Mouse (Mus musculus): ENCODE measurements around the gene Fkbp5. TPM values are rescaled to one million over a fixed set of nuclear protein-coding genes. Genes with fewer than 3 reads are reported as not detected.

The Fkbp5 gene
- polyA plus RNA-seq, 1 experiment from 2014 or later = 29.0 TPM

- H3K36me3 ChIP-seq (replicated peaks; ENCODE audit: insufficient read depth, low read length) = no peaks in the 10 kb centered on the region
- no peak for DNase-seq
- no peak overlapping the region for H3K27ac ChIP-seq (ENCODE audit: low read depth)
- H3K4me1 ChIP-seq (ENCODE audit: insufficient read depth) = peaks cover 18% of the 10 kb centered on the region
- peaks cover 30% of the 10 kb centered on the region for H3K27me3 ChIP-seq (ENCODE audit: insufficient read depth, low read length)
- whole genome bisulfite sequencing (ENCODE audit: insufficient replicate concordance) = 11% methylated on average over 11 of the region's 11 CpGs
- no peak overlapping the region for H3K4me2 ChIP-seq (ENCODE audit: low read depth, low read length)
- no peak overlapping the region for H3K4me3 ChIP-seq (ENCODE audit: low read depth, low read length)
- no peak for ATAC-seq
- no peak overlapping the region for H3K9ac ChIP-seq (replicated peaks)
- H3K9me3 ChIP-seq (ENCODE audit: low read length) = no peaks in the 10 kb centered on the region
- no peak for TF ChIP-seq CTCF (IDR thresholded peaks at IDR 0.05; ENCODE audit: low read depth)
- TF ChIP-seq EP300 (IDR thresholded peaks at IDR 0.05; ENCODE audit: low read depth) = no peak
Measured at GRCm38 (mm10) chr17:28352018-28352417, 165.3 kb downstream of the Fkbp5 start.

- ATAC-seq = no peak
- peak overlapping the region; percentile 63 for H3K9ac ChIP-seq (replicated peaks)
- no peaks in the 10 kb centered on the region for H3K36me3 ChIP-seq (replicated peaks; ENCODE audit: insufficient read depth, low read length)
- H3K9me3 ChIP-seq (ENCODE audit: low read length) = no peaks in the 10 kb centered on the region
- no peak for DNase-seq
- peaks cover 30% of the 10 kb centered on the region for H3K27me3 ChIP-seq (ENCODE audit: insufficient read depth, low read length)
- H3K4me1 ChIP-seq (ENCODE audit: insufficient read depth) = peaks cover 21% of the 10 kb centered on the region
- peak overlapping the region; percentile 69 for H3K4me3 ChIP-seq (ENCODE audit: low read depth, low read length)
- 1% methylated on average over 29 of the region's 29 CpGs for WGBS (ENCODE audit: insufficient replicate concordance)
- no peak for TF ChIP-seq EP300 (IDR thresholded peaks at IDR 0.05; ENCODE audit: low read depth)
- no peak for TF ChIP-seq CTCF (IDR thresholded peaks at IDR 0.05; ENCODE audit: low read depth)
- peak overlapping the region; percentile 88 for H3K4me2 ChIP-seq (ENCODE audit: low read depth, low read length)
- no peak overlapping the region; the same call in 1 of the 2 replicates for H3K27ac ChIP-seq (ENCODE audit: low read depth)
Measured at GRCm38 (mm10) chr17:28351353-28351890, 165.9 kb downstream of the Fkbp5 start.

- Histone ChIP-seq H3K4me2 (ENCODE audit: low read depth, low read length) (peak within 1 kb of the TSS; percentile 88), H3K4me1 (ENCODE audit: insufficient read depth) (peaks cover 21% of the 10 kb centered on the region), H3K9ac (replicated peaks) (peak within 1 kb of the TSS; percentile 79), H3K27me3 (ENCODE audit: insufficient read depth, low read length) (peaks cover 30% of the 10 kb centered on the region), H3K9me3 (ENCODE audit: low read length) (no peaks in the 10 kb centered on the region), H3K27ac (ENCODE audit: low read depth) (peak within 1 kb of the TSS; percentile 96), H3K36me3 (replicated peaks; ENCODE audit: insufficient read depth, low read length) (no peaks in the 10 kb centered on the region), H3K4me3 (ENCODE audit: low read depth, low read length) (peak within 1 kb of the TSS; percentile 69)
- under 1% methylated on average over 56 of the region's 73 CpGs for WGBS (ENCODE audit: insufficient replicate concordance)
- ATAC-seq (peak; percentile 79), DNase-seq (peak; percentile 86)
- TF ChIP-seq EP300 (IDR thresholded peaks at IDR 0.05; ENCODE audit: low read depth) (no peak), CTCF (IDR thresholded peaks at IDR 0.05; ENCODE audit: low read depth) (no peak)
Measured at GRCm38 (mm10) chr17:28350466-28351352, 166.6 kb downstream of the Fkbp5 start, which contains the start of gene Tead3. Gene Tead3 (minus strand): TSS chr17:28350817.

- Histone ChIP-seq H3K4me2 (ENCODE audit: low read depth, low read length) (peak overlapping the region; percentile 88), H3K27me3 (ENCODE audit: insufficient read depth, low read length) (peaks cover 33% of the 10 kb centered on the region), H3K4me3 (ENCODE audit: low read depth, low read length) (peak overlapping the region; percentile 69), H3K27ac (ENCODE audit: low read depth) (peak overlapping the region; percentile 96), H3K9me3 (ENCODE audit: low read length) (no peaks in the 10 kb centered on the region), H3K9ac (replicated peaks) (peak overlapping the region; percentile 79), H3K36me3 (replicated peaks; ENCODE audit: insufficient read depth, low read length) (no peaks in the 10 kb centered on the region), H3K4me1 (ENCODE audit: insufficient read depth) (peaks cover 21% of the 10 kb centered on the region)
- WGBS (ENCODE audit: insufficient replicate concordance) = under 1% methylated on average over 34 of the region's 54 CpGs
- TF ChIP-seq EP300 (IDR thresholded peaks at IDR 0.05; ENCODE audit: low read depth) = no peak
- TF ChIP-seq CTCF (IDR thresholded peaks at IDR 0.05; ENCODE audit: low read depth) = no peak
- ATAC-seq (peak; percentile 81), DNase-seq (no peak)
Measured at GRCm38 (mm10) chr17:28349901-28350465, 167.3 kb downstream of the Fkbp5 start.

GRCm38 (mm10) chr17:28349264-28349880 lies 168.0 kb downstream of the Fkbp5 start:
- no peaks in the 10 kb centered on the region for H3K36me3 ChIP-seq (replicated peaks; ENCODE audit: insufficient read depth, low read length)
- H3K4me3 ChIP-seq (ENCODE audit: low read depth, low read length) = peak overlapping the region; percentile 69
- peaks cover 33% of the 10 kb centered on the region for H3K27me3 ChIP-seq (ENCODE audit: insufficient read depth, low read length)
- peak overlapping the region; percentile 88 for H3K4me2 ChIP-seq (ENCODE audit: low read depth, low read length)
- H3K27ac ChIP-seq (ENCODE audit: low read depth) = peak overlapping the region; percentile 96; the same call in 1 of the 2 replicates
- WGBS (ENCODE audit: insufficient replicate concordance) = 29% methylated on average over 12 of the region's 13 CpGs
- peaks cover 21% of the 10 kb centered on the region for H3K4me1 ChIP-seq (ENCODE audit: insufficient read depth)
- TF ChIP-seq CTCF (IDR thresholded peaks at IDR 0.05; ENCODE audit: low read depth) (no peak), EP300 (IDR thresholded peaks at IDR 0.05; ENCODE audit: low read depth) (no peak)
- peak overlapping the region; percentile 79 for H3K9ac ChIP-seq (replicated peaks)
- DNase-seq (no peak), ATAC-seq (0 out of 2 replicates have a peak, but pooled peaks have one; percentile 1)
- H3K9me3 ChIP-seq (ENCODE audit: low read length) = no peaks in the 10 kb centered on the region

Small RNAs within 50 kb of the gene (microRNA-seq; reads per million reads assigned to microRNA genes)
- not detected for gene Gm25195
- gene Mir6969 = not detected

Other genes starting within 250 kb of the Fkbp5 start
- 6.7 and 7.1 TPM in 2 replicates for gene Fance, start 204.0 kb downstream of the Fkbp5 start, polyA plus RNA-seq (2015; fragmentation: Nextera tagmentation; extraction: Ambion mirVana)
- 296 and 311 TPM in 2 replicates for gene Rpl10a, start 189.1 kb downstream of the Fkbp5 start, polyA plus RNA-seq (2015; fragmentation: Nextera tagmentation; extraction: Ambion mirVana)
- 0.79 and 1.2 TPM in 2 replicates for gene Tead3, start 166.7 kb downstream of the Fkbp5 start, polyA plus RNA-seq (2015; fragmentation: Nextera tagmentation; extraction: Ambion mirVana)
- 0.18 and 0.33 TPM in 2 replicates for gene Tulp1, start 152.3 kb downstream of the Fkbp5 start, polyA plus RNA-seq (2015; fragmentation: Nextera tagmentation; extraction: Ambion mirVana)
- not detected in 2 replicates for gene Armc12, start 13.3 kb upstream of the Fkbp5 start, polyA plus RNA-seq (2015; fragmentation: Nextera tagmentation; extraction: Ambion mirVana)
- not detected in 2 replicates for gene Clpsl2, start 31.9 kb upstream of the Fkbp5 start, polyA plus RNA-seq (2015; fragmentation: Nextera tagmentation; extraction: Ambion mirVana)
- gene Clps, start 43.2 kb upstream of the Fkbp5 start, polyA plus RNA-seq (2015; fragmentation: Nextera tagmentation; extraction: Ambion mirVana) = 1.2 and 26.9 TPM in 2 replicates
- gene Lhfpl5, start 58.1 kb upstream of the Fkbp5 start, polyA plus RNA-seq (2015; fragmentation: Nextera tagmentation; extraction: Ambion mirVana) = not detected in 2 replicates
- 20.9 and 21.7 TPM in 2 replicates for gene Srpk1, start 105.2 kb upstream of the Fkbp5 start, polyA plus RNA-seq (2015; fragmentation: Nextera tagmentation; extraction: Ambion mirVana)
- gene Slc26a8, start 172.7 kb upstream of the Fkbp5 start, polyA plus RNA-seq (2015; fragmentation: Nextera tagmentation; extraction: Ambion mirVana) = 0.32 and 0.51 TPM in 2 replicates
- 23.6 and 24.5 TPM in 2 replicates for gene Mapk14, start 173.8 kb upstream of the Fkbp5 start, polyA plus RNA-seq (2015; fragmentation: Nextera tagmentation; extraction: Ambion mirVana)
- 0.80 and 1.1 TPM in 2 replicates for gene AC170998.1, start 208.6 kb upstream of the Fkbp5 start, polyA plus RNA-seq (2015; fragmentation: Nextera tagmentation; extraction: Ambion mirVana)